Mouse (Mus musculus) hindbrain, embryonic 14.5 days (tissue): ENCODE data around the gene Yars. TPM values are rescaled to one million over a fixed set of nuclear protein-coding genes. Genes with fewer than 3 reads are reported as not detected.
"Not testable (repeated sequence)": the region's sequence is repeated elsewhere in the genome, so short reads cannot be mapped to it uniquely, and the experiment has no call there.

Source experiments
- ATAC-seq: fragments of 200-750 bp; cut with Nextera tagmentation; 2 replicates; pipeline ENCODE4 v1.8.0; 2017; ENCODE audit warnings: moderate number of reproducible peaks, mild to moderate bottlenecking, moderate TSS enrichment, moderate library complexity; ENCODE audit not compliant: low FRiP score
- DNase-seq: peaks from one replicate; pipeline ENCODE4 v3.0.0-alpha.2; 2015; ENCODE audit warnings: low spot score
- H3K27ac ChIP-seq: fragments of 300-500 bp; sonication (generic); 2 replicates; pipeline ENCODE4 v1.5.1; 2014; ENCODE audit warnings: mild to moderate bottlenecking, moderate library complexity
- H3K27me3 ChIP-seq: fragments of 300-500 bp; sonication (generic); 2 replicates; pipeline ENCODE4 v1.6.1; 2014; ENCODE audit warnings: mild to moderate bottlenecking, low read length, mixed read lengths; ENCODE audit not compliant: control insufficient read depth, insufficient read depth
- H3K36me3 ChIP-seq: fragments of 300-500 bp; sonication (generic); replicated peaks from 2 replicates; pipeline ENCODE4 v1.6.1; 2014; ENCODE audit not compliant: control insufficient read depth, insufficient read depth
- H3K4me1 ChIP-seq: fragments of 300-500 bp; sonication (generic); replicated peaks from 2 replicates; pipeline ENCODE4 v1.6.1; 2014; ENCODE audit warnings: antibody characterized with exemption, low read length, mixed read lengths; ENCODE audit not compliant: control insufficient read depth, insufficient read depth
- H3K4me2 ChIP-seq: fragments of 300-500 bp; sonication (generic); replicated peaks from 2 replicates; pipeline ENCODE4 v1.6.1; 2014; ENCODE audit warnings: mild to moderate bottlenecking, moderate library complexity
- H3K4me3 ChIP-seq: fragments of 300-500 bp; sonication (generic); replicated peaks from 2 replicates; pipeline ENCODE4 v1.5.1; 2014; ENCODE audit warnings: mild to moderate bottlenecking, low read length
- H3K9ac ChIP-seq: fragments of 300-500 bp; sonication (generic); 2 replicates; pipeline ENCODE4 v1.6.1; 2014
- H3K9me3 ChIP-seq: fragments of 300-500 bp; sonication (generic); 2 replicates; pipeline ENCODE4 v1.6.1; 2016; ENCODE audit warnings: low read length; ENCODE audit not compliant: control insufficient read depth
- WGBS: fragments of 180-500 bp; shearing (Covaris S2); extraction: QIAGEN DNeasy Blood & Tissue Kit; methylation state at CpG from one replicate; pipeline ENCODE4 v1.1.7; 2014; 5-methylcytosine and 5-hydroxymethylcytosine counted together
- polyA plus RNA-seq: library from polyadenylated mRNA; unstranded; fragments of >200 nt; fragmentation: Nextera tagmentation; extraction: Ambion mirVana; gene quantifications from 2 replicates; pipeline ENCODE4 v1.2.1, GENCODE M21; 2014

The Yars gene
- polyA plus RNA-seq, 1 experiment from 2014 or later: 111 TPM

DNA sequence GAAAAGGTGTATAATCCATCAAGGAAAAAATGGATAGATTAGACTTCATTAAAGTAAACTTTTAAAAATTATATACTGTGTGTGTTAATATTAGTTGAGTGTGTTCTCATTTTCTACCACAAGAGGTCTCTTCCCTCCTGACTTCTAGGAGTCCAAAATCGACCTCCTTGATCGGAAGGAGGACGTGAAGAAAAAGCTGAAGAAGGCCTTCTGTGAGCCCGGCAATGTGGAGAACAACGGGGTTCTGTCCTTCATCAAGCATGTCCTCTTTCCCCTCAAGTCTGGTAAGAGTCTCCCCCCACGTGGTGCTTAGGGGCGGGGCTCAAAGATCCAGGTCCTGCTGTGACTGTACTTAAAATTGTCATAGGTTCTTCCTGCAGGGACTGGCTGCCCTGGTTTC lies 19.9 kb downstream of the Yars start:
- no peaks in the 10 kb centered on the region for H3K4me1 ChIP-seq
- DNase-seq: peak; percentile 71
- ATAC-seq: no peak
- no peak overlapping the region for H3K4me3 ChIP-seq
- H3K27me3 ChIP-seq: no peaks in the 10 kb centered on the region
- H3K9me3 ChIP-seq: no peaks in the 10 kb centered on the region
- no peak overlapping the region for H3K9ac ChIP-seq
- no peak overlapping the region for H3K4me2 ChIP-seq
- H3K36me3 ChIP-seq: peaks cover 91% of the 10 kb centered on the region
- WGBS: 58% methylated on average over 7 of the region's 7 CpGs
- no peak overlapping the region for H3K27ac ChIP-seq

DNA sequence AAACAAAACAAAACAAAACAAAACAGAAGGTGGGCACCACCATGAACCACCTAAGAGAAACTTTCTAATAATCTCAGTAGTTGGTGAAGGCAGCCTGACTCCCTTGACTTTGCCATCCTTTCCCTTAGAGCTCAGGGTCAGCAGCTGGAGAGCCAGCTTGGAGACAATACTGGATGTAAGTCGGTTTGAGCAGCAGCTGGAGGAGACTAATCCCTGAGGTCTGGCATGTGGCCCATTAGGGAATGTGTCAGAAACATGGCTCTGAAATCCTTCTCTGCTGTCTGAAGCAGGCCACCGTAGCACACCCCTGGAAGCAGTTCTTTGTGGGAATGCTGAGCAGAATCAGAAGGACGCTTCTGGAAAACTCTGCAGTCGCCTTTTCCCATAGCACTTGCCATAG lies 21.9 kb downstream of the Yars start:
- no peak for DNase-seq
- 92% methylated on average over 4 of the region's 4 CpGs for WGBS
- Histone ChIP-seq H3K4me3 (no peak overlapping the region), H3K9ac (no peak overlapping the region), H3K36me3 (peaks cover 92% of the 10 kb centered on the region), H3K27ac (no peak overlapping the region), H3K27me3 (no peaks in the 10 kb centered on the region), H3K4me1 (no peaks in the 10 kb centered on the region), H3K4me2 (no peak overlapping the region), H3K9me3 (no peaks in the 10 kb centered on the region)
- no peak for ATAC-seq

DNA sequence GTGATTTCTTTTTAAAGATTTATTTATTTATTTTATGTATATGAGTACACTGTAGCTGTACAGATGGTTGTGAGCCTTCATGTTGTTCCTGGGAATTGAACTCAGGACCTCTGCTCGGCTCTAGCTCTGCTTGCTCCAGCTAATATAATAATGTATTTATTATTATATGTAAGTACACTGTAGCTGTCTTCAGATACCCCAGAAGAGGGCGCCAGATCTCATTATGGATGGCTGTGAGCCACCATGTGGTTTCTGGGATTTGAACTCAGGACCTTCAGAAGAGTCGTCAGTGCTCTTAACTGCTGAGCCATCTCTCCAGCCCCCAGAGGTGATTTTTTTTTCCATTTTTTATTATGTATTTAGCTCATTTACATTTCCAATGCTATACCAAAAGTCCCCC lies 22.9 kb downstream of the Yars start:
- DNase-seq, H3K9me3 ChIP-seq, H3K4me1 ChIP-seq, H3K4me3 ChIP-seq, H3K4me2 ChIP-seq, H3K9ac ChIP-seq, H3K27ac ChIP-seq, ATAC-seq, H3K27me3 ChIP-seq: not testable (repeated sequence)
- 79% methylated on average over 3 of the region's 3 CpGs for WGBS
- H3K36me3 ChIP-seq: peaks cover 92% of the 10 kb centered on the region

DNA sequence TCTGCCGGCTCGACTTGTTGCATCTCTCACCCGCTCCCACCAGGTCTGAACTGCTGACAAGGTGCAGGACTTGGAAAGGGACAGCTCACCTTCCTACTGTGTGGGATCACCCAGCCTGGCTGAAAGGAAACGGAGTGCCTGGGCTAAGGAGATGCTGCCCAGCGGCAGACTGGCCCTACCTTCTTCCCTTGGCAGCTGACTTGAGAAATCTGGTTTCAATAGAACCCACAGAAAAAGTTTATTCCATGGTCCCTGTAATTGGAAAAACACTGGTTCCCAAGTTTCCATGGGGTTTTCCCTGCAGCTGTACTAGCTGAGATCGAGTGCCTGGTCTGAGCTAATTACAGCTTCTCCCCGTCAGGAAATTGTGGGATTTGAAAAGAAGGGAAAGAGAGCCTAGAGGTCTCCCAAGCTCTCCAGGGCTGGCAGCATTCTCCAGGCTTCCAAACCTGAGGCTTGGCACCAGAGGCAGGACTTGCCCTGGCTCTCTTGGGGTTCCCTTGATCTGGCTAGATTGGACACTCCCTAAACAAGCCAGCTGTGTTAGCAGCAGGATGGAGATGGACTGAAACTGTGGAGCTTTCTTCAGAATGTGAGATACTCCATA lies 29.1 kb downstream of the Yars start:
- H3K27me3 ChIP-seq: no peaks in the 10 kb centered on the region
- ATAC-seq: no peak
- peaks cover 3% of the 10 kb centered on the region; the same call in 1 of the 2 replicates for H3K4me1 ChIP-seq
- no peak overlapping the region for H3K27ac ChIP-seq
- WGBS: 85% methylated on average over 7 of the region's 7 CpGs
- H3K4me2 ChIP-seq: no peak overlapping the region
- no peaks in the 10 kb centered on the region for H3K9me3 ChIP-seq
- peaks cover 99% of the 10 kb centered on the region for H3K36me3 ChIP-seq
- H3K4me3 ChIP-seq: no peak overlapping the region
- no peak overlapping the region for H3K9ac ChIP-seq
- DNase-seq: no peak

DNA sequence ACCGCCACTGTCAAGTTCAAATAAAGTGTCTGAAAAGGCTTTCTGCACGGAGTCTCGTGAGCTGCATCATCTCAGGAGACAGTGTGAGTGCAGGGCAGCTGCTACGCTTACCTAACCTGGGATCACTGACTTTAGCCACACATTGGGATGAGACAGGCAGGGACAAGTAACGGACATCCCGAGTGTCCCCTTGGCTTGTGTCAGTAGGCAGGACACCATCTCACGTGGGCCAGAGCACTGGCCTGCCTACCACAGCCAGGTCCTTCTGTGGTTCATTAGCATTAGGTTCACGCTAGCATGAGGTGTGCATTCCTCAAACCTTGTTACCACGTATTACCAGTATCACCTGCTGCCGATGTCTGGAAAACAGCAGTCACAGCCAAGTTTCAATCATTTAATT lies 29.6 kb downstream of the Yars start:
- H3K27me3 ChIP-seq: no peaks in the 10 kb centered on the region
- H3K4me1 ChIP-seq: peaks cover 9% of the 10 kb centered on the region
- no peak overlapping the region for H3K4me2 ChIP-seq
- no peak for ATAC-seq
- no peaks in the 10 kb centered on the region for H3K9me3 ChIP-seq
- H3K9ac ChIP-seq: no peak overlapping the region
- no peak overlapping the region for H3K27ac ChIP-seq
- H3K36me3 ChIP-seq: peaks cover 99% of the 10 kb centered on the region
- 85% methylated on average over 10 of the region's 10 CpGs for WGBS
- DNase-seq: no peak
- no peak overlapping the region for H3K4me3 ChIP-seq

DNA sequence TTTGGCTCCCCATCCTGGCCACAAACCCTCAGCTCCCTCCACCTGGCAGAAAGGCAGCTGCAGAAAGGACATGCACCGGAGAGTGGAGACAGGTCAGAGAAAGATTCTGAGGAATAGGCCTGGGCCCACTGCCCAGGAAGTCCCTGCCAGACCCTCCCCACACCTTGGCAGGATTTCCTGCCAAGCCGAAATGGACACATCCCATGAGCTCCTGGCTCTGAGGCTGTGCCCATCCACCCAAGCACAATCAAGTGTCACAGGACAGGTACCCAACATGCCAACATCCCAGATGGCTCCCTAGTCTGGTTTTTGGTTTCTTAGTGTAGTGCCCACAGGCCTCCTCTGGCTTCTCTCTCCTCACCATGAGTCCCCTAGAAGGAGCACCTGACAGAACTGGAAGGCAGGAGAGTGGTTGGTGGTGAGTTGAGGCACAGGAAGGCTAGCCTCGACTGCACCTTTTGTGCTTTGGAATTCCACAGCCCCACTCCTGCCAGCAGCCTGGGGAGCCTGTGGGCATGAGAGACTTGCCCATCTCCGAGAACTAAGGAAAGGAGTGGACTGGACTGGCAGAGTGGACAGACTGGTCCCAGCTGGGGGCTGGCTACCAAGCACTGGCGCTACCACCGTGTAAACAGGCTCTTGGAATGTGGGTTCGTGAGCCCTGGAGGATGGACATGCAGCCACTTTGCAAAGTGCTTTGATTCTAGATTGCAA lies 31.0 kb downstream of the Yars start:
- 76% methylated on average over 7 of the region's 7 CpGs for WGBS
- H3K27ac ChIP-seq: no peak overlapping the region
- ATAC-seq (no peak), DNase-seq (no peak)
- no peak overlapping the region for H3K9ac ChIP-seq
- H3K4me3 ChIP-seq: no peak overlapping the region
- H3K4me2 ChIP-seq: no peak overlapping the region
- no peaks in the 10 kb centered on the region for H3K27me3 ChIP-seq
- H3K9me3 ChIP-seq: no peaks in the 10 kb centered on the region
- H3K36me3 ChIP-seq: peaks cover 90% of the 10 kb centered on the region
- peaks cover 13% of the 10 kb centered on the region for H3K4me1 ChIP-seq

DNA sequence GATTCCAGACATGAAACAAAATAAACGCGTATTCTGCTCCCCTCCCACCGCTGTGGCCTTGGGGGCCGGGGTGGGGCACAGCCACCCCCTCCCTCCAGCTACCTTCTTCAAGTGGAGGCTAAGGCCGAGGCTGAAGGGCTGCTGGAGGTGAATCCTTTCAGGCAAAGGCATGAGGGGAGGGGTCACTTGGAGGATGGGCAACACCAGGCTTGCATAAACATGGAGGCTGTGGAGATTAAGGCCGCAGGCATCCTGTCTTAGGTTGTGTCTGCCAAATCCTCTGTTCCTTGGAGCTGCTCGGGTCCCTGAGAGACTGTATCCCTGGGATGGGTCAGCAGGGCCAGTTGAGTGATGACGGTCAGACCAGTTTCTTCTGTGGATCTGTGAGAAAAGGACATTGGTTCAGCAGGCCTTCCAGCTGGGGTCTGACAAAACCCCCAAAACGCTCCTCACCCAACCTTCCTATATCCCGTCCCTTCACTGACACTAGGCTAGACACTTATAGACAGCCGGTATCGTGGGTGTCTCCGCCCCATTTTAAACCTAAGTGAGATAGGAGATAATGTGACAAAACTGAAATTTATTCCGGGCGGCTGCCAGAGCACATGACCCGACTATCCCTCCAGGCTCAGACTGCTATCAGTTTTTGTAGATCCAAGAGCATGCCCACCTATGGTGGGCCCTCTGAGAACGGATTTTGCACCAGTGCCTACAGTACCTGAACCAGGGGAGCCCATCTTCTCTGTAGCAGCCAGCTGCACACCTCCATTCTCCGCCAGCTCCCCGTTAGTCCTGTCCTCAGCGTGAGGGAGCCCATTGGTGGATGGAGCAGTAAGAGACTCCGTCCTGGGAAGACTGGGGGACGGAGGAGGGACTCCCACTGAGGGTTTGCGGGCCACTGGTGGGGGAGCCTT lies 31.8 kb downstream of the Yars start:
- ATAC-seq (no peak), DNase-seq (no peak)
- H3K36me3 ChIP-seq: peaks cover 83% of the 10 kb centered on the region
- no peaks in the 10 kb centered on the region for H3K9me3 ChIP-seq
- no peak overlapping the region for H3K27ac ChIP-seq
- WGBS: 78% methylated on average over 23 of the region's 23 CpGs
- peaks cover 21% of the 10 kb centered on the region for H3K4me1 ChIP-seq
- no peak overlapping the region for H3K4me2 ChIP-seq
- no peak overlapping the region for H3K9ac ChIP-seq
- no peaks in the 10 kb centered on the region for H3K27me3 ChIP-seq
- H3K4me3 ChIP-seq: no peak overlapping the region

DNA sequence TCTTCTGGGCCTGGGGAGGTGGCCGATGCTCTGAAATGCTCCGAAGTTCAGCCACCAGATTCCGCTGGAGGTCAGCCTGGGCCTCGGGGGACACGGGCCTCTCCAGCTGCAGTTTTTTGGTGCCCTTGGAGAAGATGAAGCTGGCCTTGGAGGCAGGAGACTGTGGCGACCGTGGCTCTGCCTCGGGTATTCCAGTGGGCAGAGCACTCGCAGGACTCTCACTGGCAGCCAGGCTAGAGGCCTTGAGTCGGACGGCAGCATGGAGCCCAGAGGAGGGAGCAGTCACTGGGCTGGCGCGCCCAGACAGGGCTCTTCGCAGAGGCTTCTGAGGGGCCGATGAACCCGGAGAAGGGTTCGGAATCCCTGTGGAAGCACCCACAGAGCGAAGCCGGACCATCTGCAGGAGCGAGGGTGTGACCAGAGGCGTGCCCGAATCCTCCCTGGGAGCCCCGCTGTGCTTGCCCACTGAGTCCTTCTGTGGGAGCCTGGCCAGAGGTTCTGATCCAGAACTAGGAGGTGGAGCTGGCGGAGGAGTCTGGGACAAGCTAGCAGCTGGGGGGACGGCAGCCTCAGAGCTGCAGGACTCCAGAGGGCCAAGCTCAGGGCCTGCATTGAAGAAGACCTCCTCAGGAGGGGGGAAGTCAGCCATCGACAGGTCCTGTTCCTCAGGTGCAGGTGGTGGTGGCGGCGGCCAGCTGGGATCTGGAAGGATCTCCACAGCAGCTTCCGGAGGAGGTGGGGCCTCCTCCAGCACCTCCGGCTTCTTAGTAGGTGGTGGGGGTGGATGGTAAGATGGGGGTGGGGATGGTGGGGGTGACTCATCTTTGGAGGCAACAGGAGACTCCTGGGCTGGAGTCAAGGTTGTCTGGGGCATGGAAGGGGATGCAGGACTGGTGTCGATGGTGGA lies 32.7 kb downstream of the Yars start:
- Histone ChIP-seq H3K4me1 (peaks cover 30% of the 10 kb centered on the region), H3K4me2 (no peak overlapping the region), H3K27ac (no peak overlapping the region), H3K4me3 (no peak overlapping the region), H3K27me3 (no peaks in the 10 kb centered on the region), H3K9ac (no peak overlapping the region), H3K9me3 (no peaks in the 10 kb centered on the region), H3K36me3 (peaks cover 74% of the 10 kb centered on the region)
- DNase-seq: no peak
- 69% methylated on average over 31 of the region's 31 CpGs for WGBS
- no peak for ATAC-seq
